Mouse (Mus musculus) fat pad, adult 2 months (tissue): Measurements from ENCODE around the gene Aip.

Experiments
- DNase-seq: peaks from one replicate; pipeline ENCODE4 v3.0.0-alpha.2; 2011; ENCODE audit warnings: low read depth, low spot score; ENCODE audit errors: extremely low read depth

The Aip gene

DNA sequence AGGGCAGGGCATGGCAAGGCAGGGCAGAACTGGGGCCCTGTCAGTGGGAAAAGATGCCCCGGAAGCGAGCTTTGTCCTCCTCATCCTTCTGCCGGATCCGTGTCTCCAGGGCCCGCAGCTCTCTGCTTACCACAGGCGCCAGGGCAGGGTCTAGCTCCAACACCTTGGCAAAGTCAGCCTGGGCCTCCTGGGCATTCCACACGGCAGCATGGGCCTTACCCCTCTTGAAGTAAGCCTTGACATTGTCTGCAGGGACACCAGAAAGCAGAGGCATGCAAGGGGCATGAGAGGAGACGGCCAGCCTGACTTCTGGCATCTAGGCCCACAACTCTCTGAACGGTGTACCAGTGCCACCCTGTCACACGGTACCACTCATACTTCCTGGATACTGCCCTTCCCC is 11.1 kb downstream of the Aip start:
- DNase-seq, result no peak

DNA sequence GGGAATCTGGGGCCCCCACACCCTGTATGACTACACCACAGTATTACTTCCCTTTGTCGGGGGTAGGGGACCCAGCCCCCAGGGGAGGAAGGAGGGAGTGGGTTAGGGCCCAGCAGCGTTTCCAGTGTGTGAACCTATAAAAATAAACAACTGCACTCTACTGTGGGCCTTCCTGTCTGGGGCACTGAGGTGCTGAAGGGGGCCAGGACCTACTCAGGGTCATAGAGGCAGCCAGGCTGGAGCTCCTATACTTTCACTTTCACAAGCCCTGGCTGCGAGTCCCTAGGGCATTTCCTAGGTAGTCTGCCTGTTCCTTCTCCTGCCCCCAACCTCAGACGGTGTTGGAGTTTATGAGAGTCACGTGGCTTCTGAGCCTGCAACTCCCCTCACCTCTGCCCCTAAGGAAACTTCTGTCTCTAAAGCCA is 11.8 kb downstream of the Aip start:
- DNase-seq, result no peak

DNA sequence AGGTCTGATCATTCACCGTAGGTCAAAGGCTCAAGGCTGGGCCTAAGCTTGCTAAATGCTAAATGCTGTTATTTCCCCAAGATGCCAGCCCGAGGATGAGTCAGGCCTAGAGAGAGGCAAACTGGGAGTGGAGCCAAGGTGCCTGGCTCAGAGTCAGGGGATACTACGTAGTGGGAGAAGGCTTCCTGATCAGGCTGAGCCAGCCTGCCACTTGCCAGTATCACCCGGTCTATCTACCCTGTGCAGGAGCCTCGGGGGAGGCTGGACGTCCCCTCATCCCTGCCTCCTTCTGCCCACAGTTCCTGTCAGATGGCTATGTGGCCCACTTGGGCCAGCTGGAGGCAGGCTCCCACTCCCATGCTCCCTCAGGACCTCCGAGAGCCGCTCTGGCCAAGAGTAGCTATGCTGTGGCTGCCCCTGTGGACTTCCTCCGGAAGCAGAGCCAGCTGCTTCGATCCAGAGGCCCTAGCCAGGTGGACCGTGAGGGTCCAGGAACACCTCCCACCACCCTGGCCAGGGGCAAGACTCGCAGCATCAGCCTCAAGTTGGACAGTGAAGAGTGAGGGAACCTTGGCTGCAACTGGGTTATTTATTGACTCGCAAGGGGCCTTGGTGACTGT is 12.4 kb downstream of the Aip start:
- DNase-seq, result no peak

DNA sequence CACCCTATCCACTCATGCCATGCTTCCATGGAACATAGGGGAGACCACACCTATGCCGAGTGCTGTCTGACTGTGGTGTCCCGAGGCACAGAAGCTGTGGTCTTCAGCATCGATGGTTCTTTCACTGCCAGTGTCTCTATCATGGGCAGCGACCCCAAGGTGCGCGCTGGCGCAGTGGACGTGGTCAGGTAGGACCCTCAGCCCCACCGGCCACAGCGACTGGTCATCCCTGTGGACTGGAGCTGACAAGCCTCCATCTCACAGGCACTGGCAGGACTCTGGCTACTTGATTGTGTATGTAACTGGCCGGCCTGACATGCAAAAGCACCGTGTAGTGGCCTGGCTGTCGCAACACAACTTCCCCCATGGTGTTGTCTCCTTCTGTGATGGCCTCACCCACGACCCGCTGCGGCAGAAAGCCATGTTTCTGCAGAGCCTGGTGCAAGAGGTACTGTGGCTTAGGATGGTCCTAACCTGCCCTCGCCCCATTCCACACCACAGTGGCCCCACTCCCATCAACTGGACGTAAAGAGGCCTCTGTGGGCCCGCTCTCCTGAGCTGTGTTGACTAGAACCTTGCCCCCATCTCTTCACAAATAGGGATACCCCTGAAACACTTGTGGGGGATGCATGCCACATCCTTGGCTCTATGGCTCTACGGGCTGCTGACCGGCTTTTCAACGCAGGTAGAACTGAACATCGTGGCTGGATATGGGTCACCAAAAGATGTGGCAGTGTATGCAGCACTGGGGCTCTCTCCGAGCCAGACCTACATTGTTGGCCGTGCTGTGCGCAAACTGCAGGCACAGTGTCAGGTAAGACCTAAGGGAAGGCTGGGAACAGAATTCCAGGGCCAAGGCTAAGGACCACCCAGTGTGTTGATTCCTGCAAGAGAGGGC is 13.3 kb downstream of the Aip start:
- DNase-seq, result no peak

DNA sequence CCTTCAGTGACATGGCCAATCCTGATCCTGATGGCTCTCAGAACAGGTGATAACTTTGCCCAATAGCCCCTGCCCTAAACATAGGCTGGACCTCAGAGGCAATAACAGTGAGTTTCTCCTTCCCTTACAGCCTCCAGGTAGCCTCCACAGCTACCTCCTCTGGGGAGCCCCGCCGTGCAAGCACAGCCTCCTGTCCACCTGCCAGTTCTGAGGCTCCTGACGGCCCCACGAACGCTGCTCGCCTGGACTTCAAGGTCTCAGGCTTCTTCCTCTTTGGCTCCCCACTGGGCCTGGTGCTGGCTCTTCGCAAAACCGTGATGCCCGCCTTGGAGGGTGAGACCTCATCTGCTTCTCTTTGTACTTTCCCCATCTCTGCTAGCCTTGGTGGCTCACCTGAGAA is 17.1 kb downstream of the Aip start:
- no peak for DNase-seq

DNA sequence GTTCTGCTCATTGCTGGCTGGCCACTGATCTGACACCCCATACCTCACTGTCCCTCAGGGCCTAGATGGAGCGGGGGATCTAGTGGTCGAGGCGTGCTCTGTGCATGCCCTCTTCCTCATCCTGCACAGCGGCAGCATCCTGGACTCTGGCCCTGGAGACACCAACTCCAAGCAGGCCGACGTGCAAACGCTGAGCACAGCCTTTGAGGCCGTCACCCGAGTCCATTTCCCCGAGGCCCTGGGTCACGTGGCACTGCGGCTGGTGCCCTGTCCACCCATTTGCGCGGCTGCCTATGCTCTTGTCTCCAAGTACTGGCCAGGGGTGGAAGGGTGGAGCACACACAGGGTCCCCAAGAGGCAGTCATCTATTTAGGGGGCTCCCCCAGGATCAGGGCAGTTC is 19.0 kb downstream of the Aip start:
- DNase-seq, result no peak

DNA sequence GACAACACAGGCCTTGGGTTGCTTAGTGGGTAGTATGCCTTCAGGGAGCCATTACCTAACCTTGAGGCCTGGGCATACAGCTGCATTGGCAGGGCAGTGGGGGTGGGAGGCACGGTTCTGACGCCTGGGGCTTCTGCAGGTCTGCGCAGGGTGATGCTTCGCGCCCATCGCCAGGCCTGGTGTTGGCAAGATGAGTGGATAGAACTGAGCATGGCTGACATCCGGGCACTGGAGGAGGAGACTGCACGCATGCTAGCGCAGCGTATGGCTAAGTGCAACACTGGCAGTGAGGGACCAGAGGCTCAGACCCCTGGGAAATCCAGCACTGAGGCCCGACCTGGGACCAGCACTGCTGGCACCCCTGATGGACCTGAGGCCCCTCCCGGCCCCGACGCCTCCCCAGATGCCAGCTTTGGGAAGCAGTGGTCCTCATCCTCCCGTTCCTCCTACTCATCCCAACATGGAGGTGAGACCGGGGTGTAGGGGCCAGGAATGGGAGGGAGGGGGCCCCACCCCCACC is 20.9 kb downstream of the Aip start:
- no peak for DNase-seq

DNA sequence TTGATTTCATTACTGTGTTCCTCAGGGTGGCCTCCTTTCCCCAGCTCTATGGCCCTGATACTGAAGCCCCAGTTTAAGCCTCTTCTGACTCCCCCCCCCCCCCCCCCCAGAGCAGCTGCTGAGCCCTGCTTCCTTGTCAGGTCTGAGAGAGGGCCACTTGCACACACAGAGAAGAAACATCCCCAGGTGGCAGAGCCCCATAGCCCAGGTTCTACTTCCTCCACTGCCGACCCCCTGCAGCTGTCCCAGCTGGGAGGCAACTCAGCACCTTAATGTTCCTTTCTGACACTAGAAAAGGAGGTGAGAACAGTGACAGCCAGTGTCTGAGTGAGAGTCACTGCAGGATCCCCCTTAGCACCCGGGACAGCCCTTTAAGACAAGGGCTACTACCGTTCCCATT is 21.9 kb downstream of the Aip start:
- no peak for DNase-seq

DNA sequence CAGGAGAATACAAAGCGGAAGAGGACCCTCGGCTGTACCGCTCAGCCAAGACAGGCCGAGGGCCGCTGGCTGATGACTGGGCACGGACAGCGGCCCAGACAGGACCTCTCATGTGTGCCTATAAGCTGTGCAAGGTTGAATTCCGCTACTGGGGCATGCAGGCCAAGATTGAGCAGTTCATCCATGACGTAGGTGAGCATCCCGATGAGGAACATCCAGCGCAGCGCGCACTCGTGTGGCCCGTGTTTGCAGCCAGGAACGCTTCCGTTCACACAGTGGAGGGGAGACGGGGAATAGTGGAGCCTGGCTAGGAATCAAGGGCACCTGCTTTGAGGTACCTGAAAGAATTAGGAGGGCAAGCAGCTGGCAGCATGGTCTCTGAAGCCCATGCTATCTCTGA is 22.4 kb downstream of the Aip start:
- no peak for DNase-seq

DNA sequence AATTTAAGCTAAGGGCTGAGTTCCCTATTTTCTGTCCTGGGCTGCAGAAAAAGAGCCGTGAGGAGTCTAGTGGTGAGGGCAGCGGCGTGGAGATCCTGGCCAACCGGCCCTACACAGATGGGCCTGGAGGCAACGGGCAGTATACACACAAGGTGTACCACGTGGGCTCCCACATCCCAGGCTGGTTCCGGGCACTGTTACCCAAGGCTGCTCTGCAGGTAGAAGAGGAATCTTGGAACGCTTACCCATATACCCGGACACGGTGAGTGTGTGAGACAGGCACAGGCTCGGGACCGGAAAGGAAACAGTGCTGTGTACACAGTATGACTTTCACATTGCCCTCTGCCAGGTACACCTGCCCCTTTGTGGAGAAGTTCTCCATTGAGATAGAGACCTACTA is 23.0 kb downstream of the Aip start:
- DNase-seq, result no peak

DNA sequence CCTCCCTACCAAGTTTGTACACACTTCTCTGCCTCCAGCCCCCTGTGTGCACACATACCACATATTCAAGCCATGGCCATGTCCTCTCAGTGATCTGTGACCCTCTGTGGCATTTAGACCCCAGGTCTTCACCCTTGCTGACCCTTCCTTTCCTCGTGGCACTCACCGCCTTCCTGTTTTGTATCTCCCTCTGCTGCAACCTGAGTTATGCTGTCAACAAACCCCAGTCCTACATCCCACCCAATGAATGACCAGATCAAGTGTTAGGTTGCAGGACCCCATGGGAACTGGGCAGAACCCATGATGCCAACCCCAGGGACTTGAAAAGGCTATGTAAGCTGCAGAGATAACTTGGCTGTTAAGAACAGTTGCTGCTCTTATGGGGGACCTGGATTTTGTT is 23.6 kb downstream of the Aip start:
- no peak for DNase-seq

DNA sequence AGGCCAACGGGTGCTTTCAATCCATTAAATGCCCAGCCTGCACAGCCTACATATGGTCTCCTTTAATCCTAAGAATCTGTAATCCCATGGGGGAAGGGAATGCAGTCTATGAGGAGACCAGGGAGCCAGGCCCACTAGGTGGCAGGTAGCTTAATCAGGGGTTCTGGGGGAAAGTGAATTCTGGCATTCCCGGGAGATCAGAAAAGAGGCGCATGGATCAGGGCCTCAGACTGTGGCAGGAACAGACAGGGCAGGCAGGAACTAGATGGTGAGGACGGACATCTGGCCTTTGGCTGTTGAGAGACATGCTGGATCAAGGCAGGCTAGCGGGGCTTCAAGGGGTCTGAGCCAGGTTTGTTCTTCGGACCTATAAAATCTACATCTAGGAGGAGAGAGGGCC is 24.2 kb downstream of the Aip start:
- no peak for DNase-seq

DNA sequence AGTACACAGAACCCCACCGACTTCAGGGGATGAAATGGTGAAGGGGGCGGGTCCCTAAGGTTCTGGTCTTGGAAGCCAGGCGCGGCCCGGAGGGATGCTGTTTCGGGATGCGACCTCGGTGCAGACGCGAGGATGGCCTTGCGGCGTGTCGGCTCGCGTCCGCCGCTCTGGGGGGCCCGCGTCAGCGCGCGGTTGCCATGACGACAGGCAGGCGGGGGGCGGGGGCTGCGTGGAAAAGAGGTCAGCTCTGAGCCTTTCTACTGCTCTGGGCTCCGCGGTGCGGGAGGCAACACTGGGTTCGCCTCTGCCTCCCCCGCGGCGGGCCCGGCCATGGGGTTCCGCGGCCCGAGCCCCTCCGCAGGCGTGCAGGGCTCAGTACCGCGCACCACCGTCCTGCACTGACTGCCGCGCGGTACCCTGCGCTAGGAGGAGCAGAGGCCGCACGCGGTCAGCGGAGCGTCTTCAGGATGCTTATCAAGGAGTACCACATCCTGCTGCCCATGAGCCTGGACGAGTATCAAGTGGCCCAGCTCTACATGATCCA is 24.9 kb downstream of the Aip start:
- DNase-seq, result no peak

DNA sequence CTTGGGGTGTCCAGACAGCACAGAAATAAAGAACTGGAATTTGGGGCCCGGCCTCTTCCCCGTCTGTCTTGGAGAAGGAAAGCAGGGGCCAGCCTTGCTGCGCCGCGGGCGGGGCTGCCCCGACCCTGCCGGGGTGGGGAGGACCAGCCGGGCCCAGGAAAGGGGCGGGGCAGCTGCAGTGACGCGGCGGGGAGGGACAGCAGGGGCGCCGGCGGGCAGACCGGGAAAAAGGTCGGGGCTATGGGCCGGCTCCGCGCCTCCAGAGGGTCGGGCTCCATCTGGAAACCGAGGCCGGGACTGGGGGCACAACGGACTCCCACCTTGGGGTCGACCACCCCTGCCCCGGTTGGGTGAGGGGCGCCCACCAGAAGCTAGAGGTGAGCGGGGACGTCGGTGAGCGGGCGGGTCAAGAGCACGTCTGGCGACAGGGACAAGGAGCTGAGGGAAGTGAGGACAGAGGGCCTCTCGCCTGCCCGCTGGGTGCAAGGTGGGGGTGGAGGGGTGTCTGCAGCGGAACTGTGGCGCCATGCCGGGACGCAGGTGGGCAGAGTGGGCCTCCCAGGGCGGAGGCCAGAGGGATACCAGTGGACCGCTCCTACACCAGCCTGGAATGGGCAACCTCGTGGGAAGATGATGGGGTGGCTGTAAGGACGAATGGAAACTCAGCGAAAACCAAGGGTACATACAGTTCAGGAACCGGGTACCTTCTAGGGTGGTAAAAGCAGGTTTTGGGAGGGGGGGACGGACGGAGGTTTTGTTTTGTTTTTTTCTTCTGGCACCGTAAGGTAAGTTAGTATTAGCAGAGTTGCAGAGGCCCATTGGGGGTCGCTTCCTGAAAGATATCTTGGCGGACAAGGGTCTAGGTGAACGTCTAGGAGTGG is 25.6 kb downstream of the Aip start, which contains the start of gene Pitpnm1:
Gene Pitpnm1 (plus strand): TSS at position 162 of the 881 bp plus-strand sequence.
- no peak for DNase-seq

DNA sequence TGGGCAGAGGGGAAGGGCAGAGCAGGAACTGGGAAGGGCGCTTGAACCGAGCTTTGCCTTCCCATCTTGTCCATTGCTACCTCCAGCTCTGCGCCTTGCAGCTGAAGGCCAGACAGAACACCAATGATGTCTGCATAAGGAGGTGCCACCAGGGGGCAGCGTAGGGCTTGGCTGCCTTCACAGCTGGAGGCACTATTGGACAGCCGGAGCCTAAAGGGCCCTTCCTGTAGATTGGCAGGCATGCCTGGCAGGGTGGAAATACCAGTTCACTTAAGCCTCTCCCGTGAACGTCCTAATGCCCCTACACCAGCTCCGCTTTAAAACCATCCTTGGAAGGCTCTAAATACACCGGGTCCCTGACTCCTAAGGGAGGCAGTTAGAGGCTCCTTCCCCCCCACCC is 26.6 kb downstream of the Aip start:
- DNase-seq, result no peak

DNA sequence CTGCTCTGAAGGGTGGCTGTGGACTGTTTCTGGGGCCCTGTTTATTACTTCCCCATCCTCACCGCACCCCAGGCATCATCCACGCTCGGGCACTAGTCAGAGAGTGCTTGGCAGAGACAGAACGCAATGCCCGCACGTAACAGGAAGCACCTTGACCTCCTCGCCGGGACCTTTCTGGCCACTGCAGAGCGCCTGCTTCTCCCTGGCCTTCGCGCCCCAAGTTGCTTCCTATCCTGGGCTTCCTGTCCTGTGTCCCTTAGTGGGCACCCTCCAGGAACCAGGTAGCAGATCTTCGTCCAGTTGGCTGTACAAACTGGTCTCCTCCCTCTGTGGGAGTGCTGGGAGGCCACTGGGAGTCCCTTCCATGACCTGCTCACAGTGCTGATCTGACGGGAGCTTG is 27.2 kb downstream of the Aip start:
- no peak for DNase-seq

DNA sequence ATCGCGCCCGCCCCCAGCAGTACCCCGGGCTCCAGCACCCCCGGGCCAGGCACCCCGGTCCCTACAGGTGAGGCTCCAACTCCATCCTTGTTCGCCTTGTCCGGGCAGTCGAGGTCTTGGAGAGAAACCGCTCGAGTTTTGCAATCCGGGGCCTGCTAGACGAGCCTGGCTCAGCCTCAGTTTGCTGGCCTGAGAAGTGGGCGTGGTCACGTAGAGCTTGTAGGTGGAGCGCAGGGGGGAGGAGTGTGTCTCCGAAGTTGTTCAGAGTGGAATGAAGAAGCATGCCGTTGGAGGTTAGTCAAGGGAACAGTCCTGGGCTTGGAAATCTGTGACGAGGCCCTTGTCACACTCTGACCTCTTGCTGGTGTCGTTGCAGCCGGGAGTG is 28.2 kb downstream of the Aip start:
- peak; percentile 66 for DNase-seq

DNA sequence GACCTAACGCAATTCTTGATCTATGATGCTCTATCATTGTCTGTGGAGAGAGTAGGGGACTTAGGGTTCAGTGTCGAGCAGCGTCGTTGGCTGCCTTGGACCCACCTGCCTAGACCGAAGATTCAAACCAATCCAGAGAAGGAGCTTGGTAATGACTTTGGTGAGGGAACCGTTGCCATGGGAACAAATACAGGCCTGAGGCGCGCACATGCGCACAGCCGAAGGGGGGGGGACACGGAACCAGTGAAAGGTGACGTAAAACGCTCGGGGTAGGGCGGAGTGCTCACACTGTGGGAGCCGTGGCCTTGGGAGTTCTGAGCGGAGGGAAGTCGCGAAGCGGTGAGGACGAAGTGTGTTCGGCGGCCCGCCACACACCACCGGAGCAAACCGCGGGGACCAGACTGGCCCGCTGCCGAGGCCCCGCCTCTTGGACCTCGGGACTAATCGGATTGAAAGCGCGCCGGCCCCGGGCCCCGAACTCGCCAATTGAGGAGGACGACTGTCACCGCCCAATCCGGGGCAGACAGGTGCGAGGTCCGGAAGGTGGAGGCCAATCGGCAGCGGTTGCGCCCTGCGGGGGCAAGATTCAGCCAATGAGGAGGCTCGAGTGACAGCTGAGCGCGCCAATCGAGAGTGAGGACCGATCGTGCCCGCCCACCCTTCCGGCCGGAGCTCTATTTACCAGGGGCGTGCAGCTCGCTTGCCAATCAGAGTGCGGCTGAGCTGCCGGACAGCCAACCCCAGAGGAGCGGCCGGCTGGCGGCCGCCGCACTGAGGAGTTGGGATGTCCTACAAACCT is 28.8 kb downstream of the Aip start, which contains the start of gene Cdk2ap2:
Gene Cdk2ap2 (plus strand): TSS at position 541 of the 799 bp plus-strand sequence.
- DNase-seq, result peak; percentile 80

DNA sequence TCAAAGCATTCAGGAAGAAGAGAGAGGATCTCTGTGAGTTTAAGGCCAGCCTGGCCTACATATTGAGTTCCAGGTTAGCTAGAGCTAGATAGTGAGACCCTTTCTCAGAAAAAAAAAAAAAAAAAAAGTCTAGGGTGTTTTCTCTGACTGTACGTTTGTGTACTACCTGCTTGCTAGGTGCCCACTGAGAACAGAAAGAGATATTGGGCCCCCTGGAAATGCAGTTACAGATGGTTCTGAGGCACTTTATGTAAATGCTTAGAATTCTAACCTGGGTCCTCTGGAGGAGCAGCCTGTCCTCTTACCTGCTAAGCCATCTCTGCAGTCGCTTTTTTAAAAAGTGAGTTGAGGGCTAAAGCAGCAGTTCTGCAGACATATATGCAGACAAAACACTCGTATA is 29.9 kb downstream of the Aip start:
- DNase-seq, result no peak

DNA sequence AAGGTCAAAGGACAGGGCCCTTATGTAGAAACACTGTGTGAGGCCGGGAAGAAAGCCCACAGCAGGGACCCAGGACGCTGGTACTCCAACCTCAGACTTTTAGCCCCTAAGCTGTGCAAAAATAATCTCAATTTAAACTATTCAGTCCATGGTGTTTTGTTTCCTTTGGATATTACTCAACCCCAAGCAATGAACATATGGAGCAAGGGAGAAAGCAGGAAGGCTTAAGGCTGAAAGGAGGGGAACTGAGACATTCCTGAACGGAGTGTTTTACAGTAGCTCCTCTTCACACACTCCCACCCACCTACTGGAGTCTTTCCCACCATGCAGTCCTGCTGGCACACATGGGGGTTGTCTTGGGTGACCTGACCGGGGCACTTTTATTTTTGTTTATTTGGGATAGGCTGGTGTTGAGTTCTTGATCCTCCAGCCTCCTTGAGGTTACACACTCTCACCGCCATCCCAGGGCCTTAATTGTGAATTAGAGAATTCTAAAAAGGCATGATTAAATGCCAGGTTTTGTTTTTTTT is 30.8 kb downstream of the Aip start:
- DNase-seq, result no peak
